Mouse (Mus musculus) liver, embryonic 15.5 days (tissue): ENCODE results near the gene Sertad2. TPM values are rescaled to one million over a fixed set of nuclear protein-coding genes. Genes with fewer than 3 reads are reported as not detected.

Experiments used
- ATAC-seq: fragments of 200-750 bp; cut with Nextera tagmentation; 2 replicates; pipeline ENCODE4 v1.8.0; 2017; ENCODE audit warnings: moderate number of reproducible peaks, mild to moderate bottlenecking, moderate library complexity; ENCODE audit not compliant: insufficient read depth
- H3K27ac ChIP-seq: fragments of 300-500 bp; sonication (generic); replicated peaks from 2 replicates; pipeline ENCODE4 v1.5.1; 2015; ENCODE audit warnings: mild to moderate bottlenecking, inconsistent platforms
- H3K27me3 ChIP-seq: fragments of 300-500 bp; sonication (generic); 2 replicates; pipeline ENCODE4 v1.6.1; 2015; ENCODE audit warnings: mild to moderate bottlenecking, inconsistent platforms
- H3K36me3 ChIP-seq: fragments of 300-500 bp; sonication (generic); replicated peaks from 2 replicates; pipeline ENCODE4 v1.6.1; 2015; ENCODE audit warnings: moderate library complexity, mild to moderate bottlenecking, inconsistent platforms
- H3K4me1 ChIP-seq: fragments of 300-500 bp; sonication (generic); replicated peaks from 2 replicates; pipeline ENCODE4 v1.6.1; 2015; ENCODE audit warnings: inconsistent platforms
- H3K4me2 ChIP-seq: fragments of 300-500 bp; sonication (generic); 2 replicates; pipeline ENCODE4 v1.6.1; 2015; ENCODE audit warnings: moderate library complexity, mild to moderate bottlenecking, inconsistent platforms
- H3K4me3 ChIP-seq: fragments of 300-500 bp; sonication (generic); replicated peaks from 2 replicates; pipeline ENCODE4 v1.5.1; 2015; ENCODE audit warnings: mild to moderate bottlenecking, inconsistent platforms
- H3K9ac ChIP-seq: fragments of 300-500 bp; sonication (generic); 2 replicates; pipeline ENCODE4 v1.6.1; 2015; ENCODE audit warnings: moderate library complexity, mild to moderate bottlenecking, inconsistent platforms
- H3K9me3 ChIP-seq: fragments of 300-500 bp; sonication (generic); replicated peaks from 2 replicates; pipeline ENCODE4 v1.6.1; 2016; ENCODE audit warnings: inconsistent platforms
- WGBS: fragments of 180-500 bp; shearing (Covaris S2); methylation state at CpG from one replicate; pipeline ENCODE4 v1.1.7; 2015; ENCODE audit warnings: mixed read lengths; ENCODE audit not compliant: insufficient replicate concordance; 5-methylcytosine and 5-hydroxymethylcytosine counted together
- polyA plus RNA-seq: library from polyadenylated mRNA; unstranded; fragments of >200 nt; fragmentation: Nextera tagmentation; extraction: Ambion mirVana; gene quantifications from 2 replicates; pipeline ENCODE4 v1.2.1, GENCODE M21; 2015

Sertad2 gene
- polyA plus RNA-seq, 1 experiment from 2014 or later: 36.0 TPM

GRCm38 (mm10) chr11:20661652-20662051 is 118.6 kb downstream of the Sertad2 start:
- Histone ChIP-seq H3K36me3 (no peaks in the 10 kb centered on the region), H3K4me1 (peaks cover 7% of the 10 kb centered on the region), H3K4me2 (no peak overlapping the region), H3K9me3 (no peaks in the 10 kb centered on the region), H3K4me3 (no peak overlapping the region), H3K27me3 (peaks cover 5% of the 10 kb centered on the region; the same call in 1 of the 2 replicates), H3K27ac (no peak overlapping the region), H3K9ac (no peak overlapping the region)
- WGBS: 25% methylated on average over 4 of the region's 4 CpGs
- ATAC-seq: no peak

- WGBS: 69% methylated on average over 7 of the region's 7 CpGs
- H3K4me3 ChIP-seq: no peak overlapping the region
- ATAC-seq: no peak
- peaks cover 5% of the 10 kb centered on the region; the same call in 1 of the 2 replicates for H3K4me1 ChIP-seq
- no peaks in the 10 kb centered on the region for H3K36me3 ChIP-seq
- peaks cover 5% of the 10 kb centered on the region; the same call in 1 of the 2 replicates for H3K27me3 ChIP-seq
- H3K9me3 ChIP-seq: no peaks in the 10 kb centered on the region
- H3K27ac ChIP-seq: no peak overlapping the region
- no peak overlapping the region for H3K9ac ChIP-seq
- no peak overlapping the region for H3K4me2 ChIP-seq
Measured at GRCm38 (mm10) chr11:20662811-20663210, 119.8 kb downstream of the Sertad2 start.

GRCm38 (mm10) chr11:20663580-20664198 is 120.6 kb downstream of the Sertad2 start:
- no peak overlapping the region for H3K27ac ChIP-seq
- H3K4me1 ChIP-seq: peaks cover 5% of the 10 kb centered on the region; the same call in 1 of the 2 replicates
- no peaks in the 10 kb centered on the region for H3K27me3 ChIP-seq
- no peaks in the 10 kb centered on the region for H3K9me3 ChIP-seq
- no peak for ATAC-seq
- H3K9ac ChIP-seq: no peak overlapping the region
- 66% methylated on average over 5 of the region's 5 CpGs for WGBS
- H3K4me2 ChIP-seq: no peak overlapping the region
- no peak overlapping the region for H3K4me3 ChIP-seq
- no peaks in the 10 kb centered on the region for H3K36me3 ChIP-seq

DNA sequence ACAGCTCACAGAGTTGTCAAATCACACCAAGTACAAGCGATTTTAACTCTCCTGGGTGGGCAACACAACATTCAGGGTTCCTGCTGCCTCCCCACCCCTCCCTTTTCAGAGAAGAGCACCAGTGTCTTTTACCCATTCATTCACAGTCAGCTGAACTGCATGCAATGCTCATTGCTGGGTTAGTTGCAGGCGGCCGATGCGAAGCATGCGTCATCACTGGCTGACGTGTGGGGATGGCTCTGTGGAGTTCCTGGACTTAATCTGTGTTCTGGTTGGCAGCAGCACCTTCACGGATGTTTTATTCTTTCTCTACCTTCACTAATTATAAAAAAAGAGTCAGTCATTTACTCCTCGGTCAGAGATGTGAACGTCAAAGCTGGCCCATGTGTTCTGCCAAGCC is 121.8 kb downstream of the Sertad2 start:
- Histone ChIP-seq H3K27me3 (no peaks in the 10 kb centered on the region), H3K4me1 (peaks cover 5% of the 10 kb centered on the region; the same call in 1 of the 2 replicates), H3K4me2 (no peak overlapping the region), H3K9me3 (no peaks in the 10 kb centered on the region), H3K4me3 (no peak overlapping the region), H3K9ac (no peak overlapping the region), H3K36me3 (no peaks in the 10 kb centered on the region), H3K27ac (no peak overlapping the region)
- ATAC-seq: no peak
- 76% methylated on average over 9 of the region's 9 CpGs for WGBS

GRCm38 (mm10) chr11:20671789-20672392 is 128.8 kb downstream of the Sertad2 start:
- no peak for ATAC-seq
- Histone ChIP-seq H3K27ac (no peak overlapping the region), H3K9ac (no peak overlapping the region), H3K9me3 (no peaks in the 10 kb centered on the region), H3K4me1 (no peaks in the 10 kb centered on the region), H3K36me3 (no peaks in the 10 kb centered on the region), H3K27me3 (no peaks in the 10 kb centered on the region), H3K4me2 (no peak overlapping the region), H3K4me3 (no peak overlapping the region)
- WGBS: 51% methylated on average over 6 of the region's 6 CpGs

GRCm38 (mm10) chr11:20672513-20672912 is 129.5 kb downstream of the Sertad2 start:
- no peak overlapping the region for H3K4me2 ChIP-seq
- H3K36me3 ChIP-seq: no peaks in the 10 kb centered on the region
- no peak for ATAC-seq
- H3K9me3 ChIP-seq: no peaks in the 10 kb centered on the region
- no peaks in the 10 kb centered on the region for H3K4me1 ChIP-seq
- WGBS: 53% methylated on average over 6 of the region's 6 CpGs
- H3K27ac ChIP-seq: no peak overlapping the region
- H3K9ac ChIP-seq: no peak overlapping the region
- no peak overlapping the region for H3K4me3 ChIP-seq
- no peaks in the 10 kb centered on the region for H3K27me3 ChIP-seq

DNA sequence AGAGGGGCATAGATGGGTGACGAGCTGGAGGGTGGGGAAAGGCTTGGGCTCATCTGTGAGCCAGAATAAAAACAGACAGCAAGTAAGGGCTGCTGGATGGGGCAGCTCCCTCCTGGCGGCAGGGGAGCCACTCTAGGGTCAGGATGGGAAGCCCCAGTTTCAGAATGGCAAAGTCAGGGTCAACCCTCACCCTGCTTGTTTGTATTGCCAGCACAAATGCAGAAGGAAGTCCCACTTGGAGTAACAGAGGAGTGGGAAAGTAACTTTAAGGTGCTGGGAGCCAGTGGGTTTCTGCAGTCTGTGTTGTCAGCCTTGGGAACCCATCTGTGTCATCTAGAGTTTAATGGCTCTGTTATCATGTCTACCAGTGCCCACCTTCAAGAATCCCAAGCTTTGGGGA is 136.3 kb downstream of the Sertad2 start:
- no peaks in the 10 kb centered on the region for H3K9me3 ChIP-seq
- ATAC-seq: no peak
- H3K36me3 ChIP-seq: no peaks in the 10 kb centered on the region
- H3K27me3 ChIP-seq: no peaks in the 10 kb centered on the region
- no peak overlapping the region for H3K4me3 ChIP-seq
- 51% methylated on average over 2 of the region's 2 CpGs for WGBS
- no peak overlapping the region for H3K27ac ChIP-seq
- H3K4me1 ChIP-seq: no peaks in the 10 kb centered on the region
- H3K9ac ChIP-seq: no peak overlapping the region
- no peak overlapping the region for H3K4me2 ChIP-seq

DNA sequence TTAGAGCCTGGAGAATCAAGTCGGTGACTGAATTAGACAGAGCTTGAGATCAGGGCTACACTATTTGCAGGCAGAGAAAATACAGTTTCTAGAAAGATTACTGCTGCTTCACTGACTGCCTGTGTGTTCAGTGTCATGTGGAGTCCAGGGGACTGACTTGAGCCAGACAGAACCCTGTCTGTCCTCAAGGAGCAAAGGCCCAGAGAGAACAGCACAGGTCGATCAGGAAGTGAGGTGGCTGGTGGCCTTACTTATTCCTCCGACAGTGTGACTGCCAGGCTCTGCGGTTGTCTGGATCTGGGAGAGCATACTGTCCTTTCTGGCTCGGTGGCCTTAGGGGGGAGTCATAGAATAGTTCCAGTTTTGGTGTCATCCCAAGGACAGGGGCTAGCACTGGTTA is 137.7 kb downstream of the Sertad2 start:
- Histone ChIP-seq H3K27me3 (no peaks in the 10 kb centered on the region), H3K9ac (no peak overlapping the region), H3K4me3 (no peak overlapping the region), H3K4me2 (no peak overlapping the region), H3K9me3 (no peaks in the 10 kb centered on the region), H3K36me3 (peaks cover 3% of the 10 kb centered on the region; the same call in 1 of the 2 replicates), H3K4me1 (no peaks in the 10 kb centered on the region), H3K27ac (no peak overlapping the region)
- ATAC-seq: no peak
- WGBS: 66% methylated on average over 5 of the region's 5 CpGs

DNA sequence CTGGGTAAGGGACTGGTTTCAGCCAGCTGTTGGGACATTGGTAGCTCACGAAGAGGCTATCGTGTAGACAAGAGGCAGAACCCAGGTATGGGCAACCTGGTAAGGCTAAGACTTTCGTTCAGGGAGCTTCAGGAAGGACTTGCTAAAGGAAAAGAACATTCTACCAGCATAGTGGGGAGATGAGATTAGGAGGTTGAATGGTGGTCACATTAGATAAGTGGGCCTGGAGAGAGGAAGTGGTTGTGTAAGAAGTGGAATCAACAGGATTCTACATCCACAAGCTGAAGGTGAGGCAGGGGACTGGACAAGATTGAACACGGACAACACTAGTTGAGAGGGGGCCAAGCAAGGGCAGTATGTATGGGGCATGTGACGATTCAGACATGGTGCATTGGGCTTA is 138.6 kb downstream of the Sertad2 start:
- no peak overlapping the region for H3K9ac ChIP-seq
- 38% methylated on average over 5 of the region's 5 CpGs for WGBS
- H3K9me3 ChIP-seq: no peaks in the 10 kb centered on the region
- no peaks in the 10 kb centered on the region for H3K4me1 ChIP-seq
- no peak overlapping the region for H3K27ac ChIP-seq
- peaks cover 12% of the 10 kb centered on the region for H3K36me3 ChIP-seq
- no peak for ATAC-seq
- H3K4me3 ChIP-seq: no peak overlapping the region
- no peak overlapping the region for H3K4me2 ChIP-seq
- no peaks in the 10 kb centered on the region for H3K27me3 ChIP-seq

GRCm38 (mm10) chr11:20691000-20691399 is 147.9 kb downstream of the Sertad2 start:
- no peak for ATAC-seq
- Histone ChIP-seq H3K27ac (no peak overlapping the region), H3K27me3 (no peaks in the 10 kb centered on the region), H3K9me3 (no peaks in the 10 kb centered on the region), H3K4me2 (no peak overlapping the region), H3K9ac (no peak overlapping the region), H3K4me1 (no peaks in the 10 kb centered on the region), H3K4me3 (no peak overlapping the region), H3K36me3 (peaks cover 11% of the 10 kb centered on the region)
- 9% methylated on average over 4 of the region's 4 CpGs for WGBS
